Mouse (Mus musculus) cerebellum, adult 9-11 months (tissue): ENCODE results near the gene Tango2.

Source experiments
- DNase-seq: peaks from one replicate; pipeline ENCODE4 v3.0.0; 2022

Gene Tango2

GRCm38 (mm10) chr16:18347931-18348600, at the start of gene Tango2, which contains the start of gene Arvcf:
Tango2 (minus strand) TSS chr16:18348103.
Arvcf (plus strand) TSS chr16:18348182.
- DNase-seq: peak; percentile 98

- DNase-seq: peak; percentile 60
Measured at GRCm38 (mm10) chr16:18396791-18397621, 49.1 kb upstream of the Tango2 start.

GRCm38 (mm10) chr16:18396201-18396600, 48.3 kb upstream of the Tango2 start:
- peak; percentile 92 for DNase-seq

DNA sequence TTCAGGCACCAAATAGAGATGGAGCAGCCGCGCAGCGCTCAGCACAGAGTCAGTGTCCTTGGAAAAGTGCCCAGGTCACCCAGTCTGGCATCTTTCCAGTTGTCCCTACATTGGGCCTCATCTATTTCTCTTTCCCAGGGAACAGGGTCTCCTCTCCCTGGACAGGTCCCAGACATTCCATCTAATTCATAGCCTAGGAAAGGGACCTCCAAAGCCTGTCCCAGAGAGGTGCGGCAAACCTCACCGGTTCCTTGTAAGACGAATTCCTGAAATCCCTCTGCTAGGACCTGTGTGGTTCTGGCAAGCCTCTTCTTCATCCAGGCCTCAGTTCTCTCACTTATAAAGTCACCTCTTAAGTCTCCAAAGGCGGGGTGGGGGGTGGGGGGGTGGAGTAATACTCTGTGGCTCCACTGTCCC, 47.7 kb upstream of the Tango2 start:
- DNase-seq: peak; percentile 66

DNA sequence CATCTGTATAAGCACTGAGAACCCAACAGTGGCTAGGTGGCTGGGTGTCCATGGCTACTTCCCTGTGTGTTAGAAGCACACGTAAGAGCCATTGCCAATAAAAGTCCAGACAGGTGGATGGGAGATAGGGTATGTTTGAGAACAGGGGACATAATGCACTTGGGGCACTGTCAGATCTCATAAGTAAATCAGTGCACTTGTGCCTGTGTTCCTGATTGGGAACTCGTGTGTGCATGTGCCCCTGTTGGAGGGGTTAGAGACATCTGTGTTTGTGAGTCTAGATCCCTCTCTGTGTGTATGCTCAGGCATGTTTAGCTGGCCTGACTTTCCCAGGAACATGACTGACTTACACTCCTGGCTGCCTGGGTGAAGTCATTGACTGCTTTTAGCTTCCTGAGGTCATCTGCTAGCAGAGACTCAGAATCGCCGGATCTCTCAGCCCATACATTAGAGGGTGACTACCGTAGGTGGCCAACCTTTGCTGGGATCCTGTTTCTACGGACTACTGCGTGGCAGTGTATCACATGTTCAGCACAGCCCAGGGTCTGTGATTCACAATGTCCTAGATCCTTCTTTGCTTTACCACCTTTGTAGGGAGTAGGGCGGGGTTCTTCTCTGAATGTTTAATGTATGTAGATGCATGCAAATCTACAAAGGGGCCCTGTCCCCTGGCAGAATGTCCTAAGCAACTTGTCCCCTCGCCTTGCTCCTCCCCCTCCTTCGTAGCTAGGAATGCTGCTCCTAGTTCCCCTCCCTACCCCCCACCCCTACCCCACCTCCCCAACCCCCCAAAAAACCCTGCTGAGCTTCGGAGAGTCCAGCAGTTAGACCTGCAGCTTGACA, 47.1 kb upstream of the Tango2 start:
- peak; percentile 51 for DNase-seq

DNA sequence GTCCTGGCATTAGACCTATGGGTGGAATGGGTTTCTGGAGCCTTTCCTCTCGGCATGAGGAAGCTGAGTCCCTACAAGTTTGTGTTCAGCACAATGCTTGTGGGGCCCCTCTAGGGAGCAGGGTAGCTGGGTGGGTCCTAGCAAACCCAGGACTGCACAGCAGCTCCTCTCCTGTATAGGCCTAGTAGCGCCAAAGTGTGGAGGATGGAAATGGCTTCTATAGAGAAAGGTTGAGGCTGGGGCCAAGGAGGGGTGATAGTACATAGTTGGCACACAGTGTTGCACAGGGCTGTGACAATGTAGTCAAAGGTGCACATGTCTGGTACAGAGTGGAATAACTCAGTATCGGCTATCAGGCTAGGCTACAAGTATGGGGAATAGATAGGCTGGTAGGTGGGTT, 46.2 kb upstream of the Tango2 start:
- peak; percentile 48 for DNase-seq

- no peak for DNase-seq
Measured at GRCm38 (mm10) chr16:18393595-18393994, 45.7 kb upstream of the Tango2 start.

GRCm38 (mm10) chr16:18392469-18393426, 44.8 kb upstream of the Tango2 start:
- peak; percentile 88 for DNase-seq

GRCm38 (mm10) chr16:18391728-18392127, 43.8 kb upstream of the Tango2 start:
- no peak for DNase-seq

GRCm38 (mm10) chr16:18391127-18391526, 43.2 kb upstream of the Tango2 start:
- DNase-seq: peak; percentile 27

- DNase-seq: peak; percentile 20
Measured at GRCm38 (mm10) chr16:18390399-18390798, 42.5 kb upstream of the Tango2 start.

- peak; percentile 45 for DNase-seq
Measured at GRCm38 (mm10) chr16:18388583-18389435, 40.9 kb upstream of the Tango2 start.

GRCm38 (mm10) chr16:18387704-18388582, 40.0 kb upstream of the Tango2 start:
- no peak for DNase-seq

DNA sequence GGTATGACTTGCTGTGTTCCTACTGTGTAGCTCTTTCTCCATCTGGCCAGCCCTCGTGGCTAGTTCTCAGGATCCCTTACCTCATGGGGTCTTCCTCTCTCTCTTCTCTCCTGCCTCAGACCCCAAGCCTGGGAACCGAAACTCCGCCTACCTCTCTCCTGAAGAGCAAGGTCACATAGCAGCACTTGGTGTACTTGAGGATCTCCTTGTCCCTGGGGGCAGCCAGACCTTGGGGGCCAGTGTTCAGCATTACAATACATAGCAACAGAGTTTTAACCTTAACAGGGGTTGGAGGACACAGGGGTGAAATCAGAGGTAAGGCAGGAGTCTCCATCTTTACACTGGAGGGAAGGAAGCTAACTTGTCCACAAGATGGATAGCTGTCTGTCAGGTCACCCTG, 39.1 kb upstream of the Tango2 start:
- peak; percentile 24 for DNase-seq

DNA sequence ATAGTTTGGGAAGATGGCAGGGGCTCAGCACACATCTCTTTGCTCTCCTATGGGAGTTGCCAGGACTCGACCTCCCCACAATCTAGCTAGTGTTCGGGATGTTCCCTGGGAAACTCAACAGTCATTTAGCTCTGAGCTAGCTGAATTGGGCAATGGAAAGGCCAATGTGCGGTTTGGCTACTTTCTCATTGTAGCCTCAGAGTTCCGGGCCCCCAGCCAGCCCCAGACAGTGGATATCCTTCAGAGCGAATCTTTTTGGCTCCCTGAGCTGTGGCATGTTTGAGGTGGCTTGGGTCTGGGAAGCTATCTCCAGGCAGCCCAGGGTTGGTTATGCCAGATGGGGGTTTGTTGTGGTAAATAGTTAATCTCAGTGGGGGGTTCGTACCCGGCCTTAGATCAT, 38.5 kb upstream of the Tango2 start:
- DNase-seq: peak; percentile 57

DNA sequence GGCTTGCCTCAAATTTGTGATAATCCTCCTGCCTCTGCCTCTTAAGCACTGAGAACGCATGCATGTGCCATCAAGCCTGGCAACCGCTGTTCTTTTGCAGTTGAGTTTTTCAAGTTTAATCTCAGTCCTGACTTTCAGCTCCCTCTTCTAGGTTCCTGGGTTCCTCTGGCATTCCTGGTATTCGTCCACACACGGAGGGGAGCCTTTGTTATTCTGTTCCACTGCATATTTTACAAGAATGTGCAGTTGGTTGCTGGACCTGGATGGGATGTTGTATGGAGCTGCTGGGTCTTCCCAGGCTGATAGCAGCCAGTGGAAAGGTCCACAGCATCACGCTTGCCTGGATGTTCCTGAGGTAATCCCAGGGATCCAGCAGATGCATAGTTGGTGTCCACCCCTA, 37.5 kb upstream of the Tango2 start:
- DNase-seq: no peak

DNA sequence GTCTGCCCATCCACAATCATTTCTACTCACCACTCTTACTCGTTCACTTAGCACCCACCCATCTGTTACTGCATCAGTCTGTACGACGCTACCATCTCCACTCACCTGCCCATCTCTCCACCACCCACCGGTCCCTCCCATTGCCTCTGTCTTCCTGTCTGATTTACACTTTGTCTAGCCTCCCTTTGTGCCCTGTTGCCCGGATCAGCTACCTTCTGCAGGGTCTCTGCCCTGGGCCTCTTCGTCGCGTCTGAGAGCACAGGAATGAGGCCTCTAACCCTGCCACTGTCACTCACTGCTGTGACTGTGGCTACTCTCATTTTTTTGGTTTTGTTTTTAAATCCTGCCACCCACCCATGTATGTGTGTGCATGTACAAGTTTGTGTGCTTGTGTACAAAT, 36.8 kb upstream of the Tango2 start:
- DNase-seq: no peak

DNA sequence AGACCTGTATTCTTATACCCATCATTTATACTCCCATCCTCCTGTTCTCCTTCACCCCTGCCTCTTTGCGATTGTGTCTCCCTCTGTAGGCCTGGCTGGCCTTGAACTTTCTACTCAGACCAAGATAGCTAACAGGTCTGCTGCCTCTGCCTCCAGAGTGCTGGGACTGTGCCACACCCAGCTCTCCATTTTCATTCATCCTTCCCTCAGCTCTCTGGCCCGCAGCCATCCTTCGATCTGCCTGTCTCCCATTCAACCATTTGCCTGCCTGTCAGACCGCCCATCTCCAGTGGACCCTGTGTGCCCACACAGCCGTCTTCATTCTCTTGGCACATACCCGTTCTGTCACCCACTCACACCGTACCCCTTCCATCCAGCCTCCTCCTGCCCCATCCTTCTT, 36.3 kb upstream of the Tango2 start:
- DNase-seq: peak; percentile 52

GRCm38 (mm10) chr16:18383756-18384155, 35.9 kb upstream of the Tango2 start:
- no peak for DNase-seq
